Mouse (Mus musculus) cerebellum, adult 8-10 months (tissue): ENCODE measurements around the gene Ttl.

Experiments used
- DNase-seq: peaks from one replicate; pipeline ENCODE4 v3.0.0; 2022

The Ttl gene

GRCm38 (mm10) chr2:129065437-129066282, at the start of gene Ttl:
Ttl (plus strand) TSS chr2:129065942.
- peak; percentile 78 for DNase-seq

- no peak for DNase-seq
These were observed 45.6 kb upstream of the Ttl start for GRCm38 (mm10) chr2:129020106-129020505.

- no peak for DNase-seq
These were observed 40.9 kb upstream of the Ttl start for GRCm38 (mm10) chr2:129024820-129025219.

GRCm38 (mm10) chr2:129035381-129035780, 30.4 kb upstream of the Ttl start:
- DNase-seq: no peak

- DNase-seq: peak; percentile 34
These were observed 27.3 kb upstream of the Ttl start for GRCm38 (mm10) chr2:129038426-129038936.

- peak; percentile 59 for DNase-seq
These were observed 26.7 kb upstream of the Ttl start for GRCm38 (mm10) chr2:129038937-129039631.

GRCm38 (mm10) chr2:129040567-129040966, 25.2 kb upstream of the Ttl start:
- DNase-seq: no peak

GRCm38 (mm10) chr2:129046172-129046845, 19.4 kb upstream of the Ttl start:
- DNase-seq: no peak

GRCm38 (mm10) chr2:129046846-129047196, 18.9 kb upstream of the Ttl start:
- DNase-seq: no peak

- DNase-seq: no peak
These were observed 17.9 kb upstream of the Ttl start, which contains the start of gene Vinac1 for GRCm38 (mm10) chr2:129047811-129048210. Vinac1 (minus strand) TSS chr2:129048172.

- no peak for DNase-seq
These were observed 13.2 kb upstream of the Ttl start for GRCm38 (mm10) chr2:129052451-129052983.

GRCm38 (mm10) chr2:129055741-129056140, 10.0 kb upstream of the Ttl start:
- no peak for DNase-seq

- DNase-seq: no peak
These were observed 9.1 kb upstream of the Ttl start for GRCm38 (mm10) chr2:129056597-129056996.

GRCm38 (mm10) chr2:129057256-129057655, 8.5 kb upstream of the Ttl start:
- DNase-seq: no peak

GRCm38 (mm10) chr2:129057920-129058361, 7.8 kb upstream of the Ttl start:
- no peak for DNase-seq

GRCm38 (mm10) chr2:129061456-129062059, 4.2 kb upstream of the Ttl start:
- DNase-seq: no peak

GRCm38 (mm10) chr2:129066326-129066725, 584 bp downstream of the Ttl start:
- DNase-seq: peak; percentile 45

GRCm38 (mm10) chr2:129070296-129070695, 4.6 kb downstream of the Ttl start:
- DNase-seq: no peak

GRCm38 (mm10) chr2:129078313-129078712, 12.6 kb downstream of the Ttl start:
- no peak for DNase-seq

- no peak for DNase-seq
These were observed 13.5 kb downstream of the Ttl start for GRCm38 (mm10) chr2:129079194-129079593.

- no peak for DNase-seq
These were observed 15.4 kb downstream of the Ttl start for GRCm38 (mm10) chr2:129081097-129081496.

- no peak for DNase-seq
These were observed 17.8 kb downstream of the Ttl start for GRCm38 (mm10) chr2:129083514-129083913.

- no peak for DNase-seq
These were observed 19.2 kb downstream of the Ttl start for GRCm38 (mm10) chr2:129084959-129085358.
